Mouse (Mus musculus) small intestine, adult 2 months (tissue): ENCODE data around the gene Palm2. TPM values are rescaled to one million over a fixed set of nuclear protein-coding genes. Genes with fewer than 3 reads are reported as not detected.

Source experiments
- H3K27ac ChIP-seq: fragments of 200-500 bp; 2 replicates; pipeline ENCODE4 v1.5.1; 2012; ENCODE audit warnings: low read depth, low read length, control low read depth, inconsistent platforms; ENCODE audit not compliant: insufficient read depth
- H3K27me3 ChIP-seq: fragments of 200-500 bp; 2 replicates; pipeline ENCODE4 v1.6.1; 2012; ENCODE audit warnings: mild to moderate bottlenecking, moderate library complexity, low read length, inconsistent platforms; ENCODE audit not compliant: control insufficient read depth, insufficient read depth
- H3K36me3 ChIP-seq: fragments of 200-500 bp; 2 replicates; pipeline ENCODE4 v1.6.1; 2012; ENCODE audit warnings: mild to moderate bottlenecking, low read length, control low read depth, inconsistent platforms; ENCODE audit not compliant: control insufficient read depth, insufficient read depth
- H3K4me1 ChIP-seq: fragments of 200-500 bp; 2 replicates; pipeline ENCODE4 v1.6.1; 2012; ENCODE audit warnings: low read length, inconsistent platforms, mixed read lengths; ENCODE audit not compliant: control insufficient read depth, insufficient read depth, insufficient read length
- H3K4me3 ChIP-seq: fragments of 200-500 bp; 2 replicates; pipeline ENCODE4 v1.5.1; 2012; ENCODE audit warnings: low read depth, mild to moderate bottlenecking, control low read depth, inconsistent platforms, low read length, moderate library complexity
- CTCF ChIP-seq: fragments of 200-500 bp; IDR thresholded peaks from 2 replicates; pipeline ENCODE4 v1.5.1; 2012; ENCODE audit warnings: low read depth, mild to moderate bottlenecking, control low read depth, inconsistent platforms, low read length, moderate library complexity, mixed read lengths; ENCODE audit not compliant: insufficient replicate concordance, insufficient read length; ENCODE audit errors: extremely low read depth
- POLR2A ChIP-seq: fragments of 200-500 bp; IDR thresholded peaks from 2 replicates; pipeline ENCODE4 v1.6.1; 2012; ENCODE audit warnings: low read depth, mild to moderate bottlenecking, control low read depth, inconsistent platforms, low read length, moderate library complexity
- WGBS: fragments of 180-500 bp; shearing (Covaris S2); methylation state at CpG from one replicate; pipeline ENCODE4 v1.1.7; 2018; 5-methylcytosine and 5-hydroxymethylcytosine counted together
- polyA plus RNA-seq: library from polyadenylated mRNA; depleted of rRNA; stranded (reverse); fragments of >200 nt; gene quantifications from 2 replicates; pipeline ENCODE4 v1.2.3, GENCODE M21; 2012

Palm2 gene
- polyA plus RNA-seq, 1 experiment = 0.04 TPM

DNA sequence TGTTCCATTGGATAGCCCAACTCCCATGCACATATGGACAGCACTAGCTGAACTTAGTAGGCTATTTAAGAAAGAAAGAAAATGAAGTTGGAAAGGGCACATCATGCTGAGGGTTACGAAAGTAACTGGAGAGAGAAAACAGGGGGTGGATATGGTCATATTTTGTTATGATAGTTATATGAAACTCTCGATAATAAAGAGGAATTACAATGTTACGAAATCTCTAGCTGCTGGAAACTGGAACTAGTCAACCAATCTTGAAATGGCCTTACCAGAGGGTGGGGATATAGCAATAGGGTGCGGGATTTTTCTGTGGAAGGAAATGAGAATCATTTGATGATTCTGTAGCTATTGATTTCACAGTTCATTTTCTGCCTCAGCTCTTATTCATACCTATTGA lies 180.6 kb downstream of the Palm2 start:
- WGBS = 75% methylated on average over 4 of the region's 4 CpGs
- no peaks in the 10 kb centered on the region for H3K4me1 ChIP-seq
- no peak overlapping the region for H3K27ac ChIP-seq
- no peak overlapping the region for H3K4me3 ChIP-seq
- no peaks in the 10 kb centered on the region for H3K27me3 ChIP-seq
- TF ChIP-seq POLR2A = no peak
- TF ChIP-seq CTCF = no peak
- no peaks in the 10 kb centered on the region for H3K36me3 ChIP-seq

- Histone ChIP-seq H3K36me3 (no peaks in the 10 kb centered on the region), H3K27me3 (no peaks in the 10 kb centered on the region), H3K4me3 (no peak overlapping the region), H3K27ac (no peak overlapping the region), H3K4me1 (no peaks in the 10 kb centered on the region)
- 83% methylated on average over 6 of the region's 6 CpGs for WGBS
- no peak for TF ChIP-seq CTCF
Observed at GRCm38 (mm10) chr4:57618743-57619142, 184.7 kb downstream of the Palm2 start.

GRCm38 (mm10) chr4:57622816-57623215 lies 188.8 kb downstream of the Palm2 start:
- no peaks in the 10 kb centered on the region for H3K36me3 ChIP-seq
- H3K27me3 ChIP-seq = no peaks in the 10 kb centered on the region
- H3K4me1 ChIP-seq = no peaks in the 10 kb centered on the region
- TF ChIP-seq CTCF = no peak
- TF ChIP-seq POLR2A = no peak
- no peak overlapping the region for H3K4me3 ChIP-seq
- 64% methylated on average over 7 of the region's 7 CpGs for WGBS
- no peak overlapping the region for H3K27ac ChIP-seq

- Histone ChIP-seq H3K4me3 (no peak overlapping the region), H3K27ac (no peak overlapping the region), H3K27me3 (no peaks in the 10 kb centered on the region), H3K36me3 (no peaks in the 10 kb centered on the region), H3K4me1 (no peaks in the 10 kb centered on the region)
- WGBS = 87% methylated on average over 2 of the region's 2 CpGs
- TF ChIP-seq CTCF (no peak), POLR2A (no peak)
Observed at GRCm38 (mm10) chr4:57624819-57625218, 190.8 kb downstream of the Palm2 start.

DNA sequence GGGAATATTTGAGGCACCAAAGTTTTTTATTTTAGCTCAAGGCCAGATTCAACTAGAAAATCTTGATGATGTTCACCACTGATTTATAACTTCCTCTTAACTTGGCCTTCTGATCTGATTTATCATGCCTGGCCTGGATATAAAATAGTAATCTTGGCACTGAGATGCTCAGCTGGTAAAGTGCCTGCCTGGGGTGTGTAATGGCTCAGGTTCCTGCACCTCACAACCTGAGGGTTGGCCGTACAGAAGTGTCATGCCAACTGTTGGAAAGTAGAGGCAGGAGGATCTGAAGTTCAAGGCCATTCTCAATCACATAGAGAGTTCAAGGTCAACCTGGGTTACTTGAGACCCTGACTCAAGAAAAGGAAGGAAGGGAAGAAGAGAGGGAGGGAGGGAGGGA lies 191.3 kb downstream of the Palm2 start:
- no peaks in the 10 kb centered on the region for H3K4me1 ChIP-seq
- H3K36me3 ChIP-seq = no peaks in the 10 kb centered on the region
- TF ChIP-seq CTCF (no peak), POLR2A (no peak)
- no peak overlapping the region for H3K4me3 ChIP-seq
- WGBS = 82% methylated on average over 1 of the region's 1 CpGs
- H3K27me3 ChIP-seq = no peaks in the 10 kb centered on the region
- no peak overlapping the region for H3K27ac ChIP-seq

DNA sequence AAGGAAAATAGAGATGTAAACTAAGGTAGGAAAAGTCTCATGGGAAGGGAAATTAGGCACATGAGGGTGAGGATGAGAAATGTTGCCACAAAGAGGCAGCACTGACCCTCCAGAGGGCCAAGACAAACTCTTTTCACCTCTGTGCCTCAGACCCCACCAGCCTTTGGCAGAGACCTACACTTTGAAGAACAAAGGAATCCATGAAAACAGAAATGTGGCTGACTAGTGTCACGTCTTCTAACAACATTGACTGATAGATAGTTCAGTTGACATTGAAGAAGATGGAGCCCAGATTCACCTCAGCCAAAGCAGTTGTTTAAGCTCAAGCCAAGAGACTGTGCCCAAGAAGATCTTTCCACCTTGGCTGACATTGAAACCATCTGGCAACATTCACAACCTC lies 191.7 kb downstream of the Palm2 start:
- Histone ChIP-seq H3K27ac (no peak overlapping the region), H3K27me3 (no peaks in the 10 kb centered on the region), H3K4me1 (no peaks in the 10 kb centered on the region), H3K4me3 (no peak overlapping the region), H3K36me3 (no peaks in the 10 kb centered on the region)
- 83% methylated on average over 1 of the region's 1 CpGs for WGBS
- no peak for TF ChIP-seq CTCF
- no peak for TF ChIP-seq POLR2A

GRCm38 (mm10) chr4:57626921-57627320 lies 192.9 kb downstream of the Palm2 start:
- H3K27ac ChIP-seq = no peak overlapping the region
- no peaks in the 10 kb centered on the region for H3K27me3 ChIP-seq
- TF ChIP-seq POLR2A = no peak
- no peak overlapping the region for H3K4me3 ChIP-seq
- H3K36me3 ChIP-seq = no peaks in the 10 kb centered on the region
- H3K4me1 ChIP-seq = no peaks in the 10 kb centered on the region
- 86% methylated on average over 5 of the region's 5 CpGs for WGBS

DNA sequence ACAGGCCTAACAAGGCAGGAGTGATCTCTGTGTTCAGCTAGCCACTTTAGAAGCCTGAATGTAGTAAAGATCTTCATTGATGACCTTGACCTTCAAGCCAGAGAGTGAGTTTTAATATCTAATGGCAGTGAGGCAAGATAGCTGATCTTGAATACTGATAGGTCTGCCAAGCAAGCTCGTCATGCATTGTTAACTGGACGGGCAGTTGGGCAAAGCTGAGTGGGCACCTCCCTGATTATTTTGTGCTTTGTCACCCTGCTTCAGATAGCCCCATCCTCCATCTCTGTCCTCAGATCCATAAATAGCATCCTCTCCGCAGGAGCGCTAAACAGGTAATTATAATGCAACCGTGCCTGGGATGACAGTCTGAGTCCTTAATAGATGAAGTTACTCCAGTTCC lies 198.3 kb downstream of the Palm2 start:
- TF ChIP-seq CTCF (no peak), POLR2A (no peak)
- no peak overlapping the region for H3K4me3 ChIP-seq
- no peaks in the 10 kb centered on the region for H3K4me1 ChIP-seq
- 83% methylated on average over 5 of the region's 5 CpGs for WGBS
- H3K36me3 ChIP-seq = no peaks in the 10 kb centered on the region
- no peak overlapping the region for H3K27ac ChIP-seq
- H3K27me3 ChIP-seq = no peaks in the 10 kb centered on the region
